Comparison of ENCODE assay signal across 9 mouse cellular contexts in genomic region chr13:10653376-10654085, GRCm38 (mm10).
DNase-seq lines count a peak whose midpoint lies in the region; ATAC-seq and TF ChIP-seq lines count a peak whose summit lies in the region.
"Had no signal": no experiment of that assay in that cellular context is flagged by ENCODE, and none has a peak within 500 bp of the region (broad histone marks: within the 10 kb centered on the region; RNA-seq: fewer than 3 reads in every experiment).

No protein-coding gene starts in this region.

- no peak for TF ChIP-seq CTCF in heart, adult 2 months (IDR thresholded peaks at IDR 0.05)

- H3K27ac ChIP-seq in heart, adult 2 months: no peak overlapping the region; the same call in 1 of the 2 replicates
- H3K27ac ChIP-seq in heart, embryonic 12.5 days (ENCODE audit: poor library complexity, severe bottlenecking): no peak overlapping the region
- H3K27ac ChIP-seq: limb, embryonic 15.5 days had no signal

- H3K9me3 ChIP-seq in heart, embryonic 12.5 days (replicated peaks): no peaks in the 10 kb centered on the region
- H3K9me3 ChIP-seq: limb, embryonic 15.5 days had no signal

- no peaks in the 10 kb centered on the region for H3K79me2 ChIP-seq in heart, adult 2 months (replicated peaks; ENCODE audit: control insufficient read depth, insufficient read depth, low read length)

- 46% methylated on average over 9 of the region's 9 CpGs for WGBS in heart, adult 2 months
- WGBS in heart, embryonic 12.5 days: 71% methylated on average over 9 of the region's 9 CpGs

- H3K4me3 ChIP-seq in heart, adult 2 months: no peak overlapping the region
- H3K4me3 ChIP-seq in heart, embryonic 12.5 days: no peak overlapping the region
- H3K4me3 ChIP-seq: limb, embryonic 15.5 days had no signal

- H3K4me1 ChIP-seq in heart, adult 2 months (ENCODE audit: control insufficient read depth, insufficient read depth, low read length): no peaks in the 10 kb centered on the region; the same call in 1 of the 2 replicates
- H3K4me1 ChIP-seq in heart, embryonic 12.5 days (replicated peaks): no peaks in the 10 kb centered on the region
- H3K4me1 ChIP-seq: limb, embryonic 15.5 days had no signal

- intact Hi-C loops in heart, adult 2 months (cut with DNase I): no loop called here

- H3K9ac ChIP-seq in heart, adult 2 months (ENCODE audit: low read depth, low read length): no peak overlapping the region
- no peak overlapping the region for H3K9ac ChIP-seq in heart, embryonic 12.5 days
- H3K9ac ChIP-seq: limb, embryonic 15.5 days had no signal

- TF ChIP-seq POLR2A in heart, adult 2 months (IDR thresholded peaks at IDR 0.05; ENCODE audit: insufficient read depth, low read depth, low read length): no peak

- no peak for TF ChIP-seq EP300 in heart, adult 2 months (IDR thresholded peaks at IDR 0.05; ENCODE audit: insufficient read depth, low read depth, low read length)

- no peaks in the 10 kb centered on the region for H3K36me3 ChIP-seq in heart, adult 2 months (ENCODE audit: control insufficient read depth, insufficient read depth, low read length)
- H3K36me3 ChIP-seq in heart, embryonic 12.5 days: no peaks in the 10 kb centered on the region
- H3K36me3 ChIP-seq: limb, embryonic 15.5 days had no signal

- no peak overlapping the region for H3K4me2 ChIP-seq in heart, embryonic 12.5 days
- H3K4me2 ChIP-seq: limb, embryonic 15.5 days had no signal

- no peaks in the 10 kb centered on the region for H3K27me3 ChIP-seq in heart, adult 2 months (ENCODE audit: control insufficient read depth, insufficient read depth, low read length)
- H3K27me3 ChIP-seq in heart, embryonic 12.5 days (replicated peaks): no peaks in the 10 kb centered on the region
- H3K27me3 ChIP-seq: limb, embryonic 15.5 days had no signal

- peak; percentile 40 to 56 for DNase-seq in heart, adult 2 months
- peak; percentile 71 for DNase-seq in gastrocnemius, adult 18-20 months (ENCODE audit: low spot score)
- DNase-seq in layer of hippocampus, postnatal 36 days: peak; percentile 76 to 79
- peak; percentile 47 to 54 for DNase-seq in right cerebral cortex, postnatal 10 days (ENCODE audit: low spot score in 2 of 2)
- DNase-seq in urinary bladder, postnatal 4 days (ENCODE audit: low spot score in 2 of 2): no peak

- no peak for ATAC-seq in heart, embryonic 12.5 days (ENCODE audit: insufficient number of reproducible peaks, low FRiP score)
- peak; percentile 86 for ATAC-seq in cerebellum, adult (ENCODE audit: insufficient number of reproducible peaks, low FRiP score, low TSS enrichment)
- no peak for ATAC-seq in erythroblast, adult 5-6 weeks (replicated peaks; ENCODE audit: low FRiP score, poor library complexity, severe bottlenecking)

Comparison
In these comparisons a context has a peak if more than half of its experiments do, and no peak if none do; other contexts are left out.
1. DNase-seq: peak in heart, adult 2 months (2 of 2), gastrocnemius, adult 18-20 months (single experiment), layer of hippocampus, postnatal 36 days (2 of 2) and right cerebral cortex, postnatal 10 days (2 of 2); none in urinary bladder, postnatal 4 days (0 of 2).